Mouse (Mus musculus) erythroblast, embryonic 14.5 days (primary cell): ENCODE data around the gene Mink1. TPM values are rescaled to one million over a fixed set of nuclear protein-coding genes. Genes with fewer than 3 reads are reported as not detected.
"Not testable (repeated sequence)": the region's sequence is repeated elsewhere in the genome, so short reads cannot be mapped to it uniquely, and the experiment has no call there.

Source experiments
- H3K27me3 ChIP-seq: 2 replicates; pipeline ENCODE4 v1.6.1; 2012; ENCODE audit warnings: inconsistent platforms; ENCODE audit not compliant: control insufficient read depth
- H3K36me3 ChIP-seq: 2 replicates; pipeline ENCODE4 v1.6.1; 2012; ENCODE audit warnings: mild to moderate bottlenecking, inconsistent platforms; ENCODE audit not compliant: control insufficient read depth
- H3K4me1 ChIP-seq: 2 replicates; pipeline ENCODE4 v1.6.1; 2012; ENCODE audit warnings: inconsistent platforms; ENCODE audit not compliant: control insufficient read depth
- H3K4me3 ChIP-seq: replicated peaks from 2 replicates; pipeline ENCODE3; 2012; ENCODE audit warnings: moderate library complexity, mild to moderate bottlenecking, inconsistent platforms
- H3K9me3 ChIP-seq: 2 replicates; pipeline ENCODE4 v1.6.1; 2012; ENCODE audit warnings: low read length, inconsistent platforms, mixed read lengths; ENCODE audit not compliant: control insufficient read depth
- GATA1 ChIP-seq: IDR thresholded peaks from 2 replicates; pipeline ENCODE4 v1.6.1; 2012; ENCODE audit warnings: low read length, inconsistent platforms, mixed read lengths
- TAL1 ChIP-seq: IDR thresholded peaks from 3 replicates; pipeline ENCODE4 v1.6.1; 2012; ENCODE audit warnings: low read length, inconsistent platforms, mixed read lengths
- polyA plus RNA-seq: library from polyadenylated mRNA; stranded (reverse); fragments of >175 nt; gene quantifications from 2 replicates; pipeline ENCODE4 v1.2.3, GENCODE M21; 2012

Gene Mink1
- polyA plus RNA-seq, 1 experiment, result 1.2 TPM

- Histone ChIP-seq H3K36me3 (peaks cover 35% of the 10 kb centered on the region), H3K27me3 (peaks cover 9% of the 10 kb centered on the region), H3K4me1 (peaks cover 27% of the 10 kb centered on the region), H3K9me3 (no peaks in the 10 kb centered on the region), H3K4me3 (peak within 1 kb of the TSS; percentile 69)
- no peak for TF ChIP-seq TAL1
- TF ChIP-seq GATA1, result no peak
Measured at GRCm38 (mm10) chr11:70525184-70525678, 37.5 kb upstream of the Mink1 start, which contains the start of gene Psmb6. Gene Psmb6, plus strand, starts transcription at chr11:70525367.

GRCm38 (mm10) chr11:70525726-70526125 lies 37.0 kb upstream of the Mink1 start:
- Histone ChIP-seq H3K9me3 (no peaks in the 10 kb centered on the region), H3K27me3 (peaks cover 4% of the 10 kb centered on the region)
- TF ChIP-seq TAL1 (no peak), GATA1 (no peak)

GRCm38 (mm10) chr11:70526211-70526610 lies 36.5 kb upstream of the Mink1 start:
- Histone ChIP-seq H3K9me3 (no peaks in the 10 kb centered on the region), H3K27me3 (peaks cover 2% of the 10 kb centered on the region; the same call in 1 of the 2 replicates), H3K4me3 (peak overlapping the region; percentile 69), H3K36me3 (peaks cover 35% of the 10 kb centered on the region), H3K4me1 (peaks cover 21% of the 10 kb centered on the region)
- TF ChIP-seq GATA1 (no peak), TAL1 (no peak)

More at GRCm38 (mm10) chr11:70525726-70526125, 37.0 kb upstream of the Mink1 start:
- Histone ChIP-seq H3K4me3 (peak overlapping the region; percentile 69), H3K4me1 (peaks cover 22% of the 10 kb centered on the region), H3K36me3 (peaks cover 35% of the 10 kb centered on the region)

- TF ChIP-seq GATA1 (no peak), TAL1 (no peak)
- H3K4me3 ChIP-seq, result no peak overlapping the region
- peaks cover 35% of the 10 kb centered on the region for H3K36me3 ChIP-seq
- H3K4me1 ChIP-seq, result peaks cover 21% of the 10 kb centered on the region
- no peaks in the 10 kb centered on the region for H3K27me3 ChIP-seq
- H3K9me3 ChIP-seq, result no peaks in the 10 kb centered on the region
Measured at GRCm38 (mm10) chr11:70528610-70529009, 34.1 kb upstream of the Mink1 start.

- H3K9me3 ChIP-seq, H3K4me3 ChIP-seq, H3K27me3 ChIP-seq: not testable (repeated sequence)
- Histone ChIP-seq H3K36me3 (peaks cover 33% of the 10 kb centered on the region), H3K4me1 (peaks cover 11% of the 10 kb centered on the region)
Measured at GRCm38 (mm10) chr11:70531065-70531464, 31.6 kb upstream of the Mink1 start.

GRCm38 (mm10) chr11:70532839-70533238 lies 29.8 kb upstream of the Mink1 start, which contains the start of gene Gm40193:
Gene Gm40193, minus strand, starts transcription at chr11:70532939.
- TF ChIP-seq TAL1 (no peak), GATA1 (no peak)
- Histone ChIP-seq H3K9me3 (no peaks in the 10 kb centered on the region), H3K27me3 (peaks cover 3% of the 10 kb centered on the region; the same call in 1 of the 2 replicates), H3K4me1 (no peaks in the 10 kb centered on the region), H3K4me3 (no peak within 1 kb of the TSS), H3K36me3 (peaks cover 15% of the 10 kb centered on the region)

GRCm38 (mm10) chr11:70539423-70539822 lies 23.3 kb upstream of the Mink1 start:
- H3K4me1 ChIP-seq, result peaks cover 12% of the 10 kb centered on the region
- H3K36me3 ChIP-seq, result no peaks in the 10 kb centered on the region
- H3K27me3 ChIP-seq, result peaks cover 45% of the 10 kb centered on the region
- TF ChIP-seq GATA1 (no peak), TAL1 (no peak)
- H3K9me3 ChIP-seq, result no peaks in the 10 kb centered on the region
- H3K4me3 ChIP-seq, result peak overlapping the region; percentile 54

- Histone ChIP-seq H3K9me3 (no peaks in the 10 kb centered on the region), H3K4me1 (peaks cover 12% of the 10 kb centered on the region), H3K4me3 (peak within 1 kb of the TSS; percentile 54), H3K27me3 (peaks cover 48% of the 10 kb centered on the region), H3K36me3 (no peaks in the 10 kb centered on the region)
- TF ChIP-seq TAL1, result no peak
Measured at GRCm38 (mm10) chr11:70539877-70540587, 22.6 kb upstream of the Mink1 start, which contains the start of gene Pld2. Gene Pld2, plus strand, starts transcription at chr11:70540064.

- H3K4me1 ChIP-seq, result peaks cover 12% of the 10 kb centered on the region
- no peaks in the 10 kb centered on the region for H3K36me3 ChIP-seq
- H3K27me3 ChIP-seq, result peaks cover 48% of the 10 kb centered on the region
- TF ChIP-seq TAL1 (no peak), GATA1 (no peak)
- H3K4me3 ChIP-seq, result no peak overlapping the region
- no peaks in the 10 kb centered on the region for H3K9me3 ChIP-seq
Measured at GRCm38 (mm10) chr11:70540928-70541327, 21.8 kb upstream of the Mink1 start.
